Mouse (Mus musculus) ES-E14 (cell line): ENCODE measurements at regions not wholly inside any gene's neighbourhood (a gene's known extent, or its start where the extent isn't known, plus 50 kb on each side); places are given as distances from the start of the nearest gene placed in this dataset.

Experiments
- HCFC1 ChIP-seq: IDR thresholded peaks from 2 replicates; pipeline ENCODE4 v1.6.1; 2012; ENCODE audit warnings: low read length, inconsistent platforms, borderline replicate concordance; ENCODE audit not compliant: insufficient read depth
- ZC3H11A ChIP-seq: IDR thresholded peaks from 2 replicates; pipeline ENCODE4 v1.6.1; 2012; ENCODE audit warnings: low read depth, mild to moderate bottlenecking, inconsistent platforms, low read length, borderline replicate concordance

DNA sequence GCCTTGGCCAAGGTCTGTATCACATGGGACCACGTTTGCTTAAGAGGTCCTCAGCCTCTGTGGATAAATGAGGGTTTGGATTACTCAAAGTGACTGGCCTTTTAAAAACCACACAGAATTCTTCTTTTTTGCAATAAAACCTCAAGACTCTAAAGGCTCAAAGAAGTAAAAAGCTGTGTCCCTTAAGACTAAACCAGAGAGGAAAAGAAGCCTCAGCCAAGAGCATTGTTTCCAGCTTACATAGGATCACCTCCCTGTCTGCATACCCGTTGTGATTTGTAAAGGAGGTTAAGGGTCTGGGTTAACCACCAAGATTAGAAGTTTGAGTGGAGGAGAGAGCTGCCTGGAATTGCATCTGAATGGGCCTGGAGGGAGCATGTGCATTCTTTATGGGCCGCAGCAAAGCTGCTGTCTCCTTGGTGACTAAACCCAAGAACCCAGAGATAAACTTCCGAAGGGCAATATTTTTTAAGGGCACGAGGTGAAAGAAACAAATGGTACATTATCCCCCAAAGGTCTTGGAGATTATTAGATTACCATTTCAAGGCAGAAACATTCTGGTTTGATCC lies 297.4 kb downstream of the Cxcl12 start:
- TF ChIP-seq ZC3H11A (no peak), HCFC1 (no peak)
